Mouse (Mus musculus) liver, embryonic 13.5 days (tissue): ENCODE measurements at regions not wholly inside any gene's neighbourhood (a gene's known extent, or its start where the extent isn't known, plus 50 kb on each side); places are given as distances from the start of the nearest gene placed in this dataset.
"Not testable (repeated sequence)": the region's sequence is repeated elsewhere in the genome, so short reads cannot be mapped to it uniquely, and the experiment has no call there.

Source experiments
- ATAC-seq: fragments of 200-750 bp; cut with Nextera tagmentation; 2 replicates; pipeline ENCODE4 v1.8.0; 2017; ENCODE audit warnings: low read depth, mild to moderate bottlenecking, moderate number of reproducible peaks, moderate library complexity
- DNase-seq: peaks from one replicate; pipeline ENCODE4 v3.0.0; 2022
- H3K27ac ChIP-seq: fragments of 300-500 bp; sonication (generic); 2 replicates; pipeline ENCODE4 v1.5.1; 2015; ENCODE audit warnings: moderate library complexity, mild to moderate bottlenecking, inconsistent platforms
- H3K27me3 ChIP-seq: fragments of 300-500 bp; sonication (generic); 2 replicates; pipeline ENCODE4 v1.6.1; 2015; ENCODE audit warnings: mild to moderate bottlenecking, inconsistent platforms
- H3K36me3 ChIP-seq: fragments of 300-500 bp; sonication (generic); 2 replicates; pipeline ENCODE4 v1.6.1; 2015; ENCODE audit warnings: mild to moderate bottlenecking, inconsistent platforms
- H3K4me1 ChIP-seq: fragments of 300-500 bp; sonication (generic); replicated peaks from 2 replicates; pipeline ENCODE4 v1.6.1; 2015; ENCODE audit warnings: inconsistent platforms
- H3K4me2 ChIP-seq: fragments of 300-500 bp; sonication (generic); 2 replicates; pipeline ENCODE4 v1.6.1; 2015; ENCODE audit warnings: inconsistent platforms, mild to moderate bottlenecking, moderate library complexity
- H3K4me3 ChIP-seq: fragments of 300-500 bp; sonication (generic); replicated peaks from 2 replicates; pipeline ENCODE4 v1.5.1; 2015; ENCODE audit warnings: mild to moderate bottlenecking, inconsistent platforms
- H3K9ac ChIP-seq: fragments of 300-500 bp; sonication (generic); 2 replicates; pipeline ENCODE4 v1.6.1; 2015; ENCODE audit warnings: mild to moderate bottlenecking, inconsistent platforms
- H3K9me3 ChIP-seq: fragments of 300-500 bp; sonication (generic); replicated peaks from 2 replicates; pipeline ENCODE4 v1.6.1; 2016; ENCODE audit warnings: inconsistent platforms
- WGBS: fragments of 180-500 bp; shearing (Covaris S2); methylation state at CpG from one replicate; pipeline ENCODE4 v1.1.7; 2015; ENCODE audit not compliant: insufficient replicate concordance; 5-methylcytosine and 5-hydroxymethylcytosine counted together

- H3K4me3 ChIP-seq: no peak overlapping the region
- ATAC-seq: no peak
- H3K27me3 ChIP-seq: no peaks in the 10 kb centered on the region
- whole genome bisulfite sequencing: 75% methylated on average over 7 of the region's 7 CpGs
- no peaks in the 10 kb centered on the region for H3K4me1 ChIP-seq
- H3K27ac ChIP-seq: no peak overlapping the region
- no peak for DNase-seq
- H3K4me2 ChIP-seq: no peak overlapping the region
- H3K36me3 ChIP-seq: no peaks in the 10 kb centered on the region
- no peaks in the 10 kb centered on the region for H3K9me3 ChIP-seq
- no peak overlapping the region for H3K9ac ChIP-seq
Observed at GRCm38 (mm10) chr6:9820311-9821243, 872.3 kb downstream of the Nxph1 start.

- H3K4me2 ChIP-seq: no peak overlapping the region
- H3K9me3 ChIP-seq: no peaks in the 10 kb centered on the region
- no peak overlapping the region for H3K27ac ChIP-seq
- no peak for ATAC-seq
- H3K36me3 ChIP-seq: no peaks in the 10 kb centered on the region
- H3K27me3 ChIP-seq: no peaks in the 10 kb centered on the region
- no peaks in the 10 kb centered on the region for H3K4me1 ChIP-seq
- H3K4me3 ChIP-seq: no peak overlapping the region
- 48% methylated on average over 5 of the region's 5 CpGs for WGBS
- no peak for DNase-seq
- no peak overlapping the region for H3K9ac ChIP-seq
Observed at GRCm38 (mm10) chr6:9834884-9835476, 886.7 kb downstream of the Nxph1 start.

GRCm38 (mm10) chr6:9842391-9842790 lies 894.2 kb downstream of the Nxph1 start:
- 77% methylated on average over 2 of the region's 2 CpGs for WGBS
- no peaks in the 10 kb centered on the region for H3K4me1 ChIP-seq
- no peaks in the 10 kb centered on the region for H3K27me3 ChIP-seq
- DNase-seq (no peak), ATAC-seq (no peak)
- no peak overlapping the region for H3K4me2 ChIP-seq
- H3K27ac ChIP-seq: no peak overlapping the region
- no peak overlapping the region for H3K9ac ChIP-seq
- H3K36me3 ChIP-seq: no peaks in the 10 kb centered on the region
- H3K9me3 ChIP-seq: peaks cover 4% of the 10 kb centered on the region; the same call in 1 of the 2 replicates
- H3K4me3 ChIP-seq: no peak overlapping the region

GRCm38 (mm10) chr6:9889853-9890252 lies 941.6 kb downstream of the Nxph1 start:
- H3K4me1 ChIP-seq, H3K4me3 ChIP-seq, H3K4me2 ChIP-seq, H3K9me3 ChIP-seq, H3K27ac ChIP-seq, H3K36me3 ChIP-seq, H3K9ac ChIP-seq, DNase-seq, H3K27me3 ChIP-seq: not testable (repeated sequence)
- WGBS: 67% methylated on average over 8 of the region's 8 CpGs
- ATAC-seq: peak; percentile 100
